Mouse (Mus musculus) CH12.LX (cell line): Measurements from ENCODE around the gene Cenpp. TPM values are rescaled to one million over a fixed set of nuclear protein-coding genes. Genes with fewer than 3 reads are reported as not detected.

ENCODE experiments used
- DNase-seq: peaks from one replicate; pipeline ENCODE4 v3.0.0-alpha.2; 2013; ENCODE audit errors: extremely low read depth
- H3K27ac ChIP-seq: 2 replicates; pipeline ENCODE4 v1.5.1; 2012; ENCODE audit warnings: low read depth, mild to moderate bottlenecking, control low read depth, moderate library complexity; ENCODE audit not compliant: insufficient read depth
- H3K27me3 ChIP-seq: replicated peaks from 2 replicates; pipeline ENCODE3; 2012; ENCODE audit warnings: inconsistent platforms
- H3K36me3 ChIP-seq, 2 experiments: replicated peaks in 1 of 2; 2 replicates each; pipeline versions ENCODE3 to v1.6.1; 2012; ENCODE audit warnings: inconsistent platforms in 1 of 2, low read length in 1 of 2, mild to moderate bottlenecking in 1 of 2, mixed read lengths in 1 of 2, moderate library complexity in 1 of 2; ENCODE audit not compliant: control insufficient read depth in 1 of 2, insufficient read depth in 1 of 2
- H3K4me1 ChIP-seq, 2 experiments: 2 replicates each; pipeline ENCODE4 v1.6.1; 2012; ENCODE audit warnings: inconsistent platforms in 1 of 2, moderate library complexity in 1 of 2; ENCODE audit not compliant: insufficient read depth in 2 of 2, control insufficient read depth in 1 of 2
- H3K4me2 ChIP-seq: 2 replicates; pipeline ENCODE4 v1.6.1; 2012; ENCODE audit warnings: low read depth, mild to moderate bottlenecking, control low read depth; ENCODE audit not compliant: poor library complexity, insufficient read depth, severe bottlenecking
- H3K4me3 ChIP-seq, 3 experiments: fragments of 150-350 bp in 1 of 3; sonication (generic) in 1 of 3; replicated peaks in 1 of 3; 2 replicates each; pipeline versions ENCODE3 to v1.5.1; 2011 to 2012; ENCODE audit warnings: low read depth in 2 of 3, low read length in 2 of 3, mild to moderate bottlenecking in 2 of 3, moderate library complexity in 2 of 3, control low read depth in 1 of 3, improper control_type of control experiment in 1 of 3, inconsistent platforms in 1 of 3, mixed read lengths in 1 of 3; ENCODE audit not compliant: poor library complexity in 1 of 3
- H3K79me2 ChIP-seq: replicated peaks from 2 replicates; pipeline ENCODE4 v1.6.1; 2012; ENCODE audit warnings: mild to moderate bottlenecking, moderate library complexity; ENCODE audit not compliant: control insufficient read depth, poor library complexity, insufficient read depth, severe bottlenecking; ENCODE audit errors: extremely low read depth
- H3K9ac ChIP-seq: 2 replicates; pipeline ENCODE4 v1.6.1; 2012; ENCODE audit warnings: low read depth, mild to moderate bottlenecking, control low read depth, moderate library complexity; ENCODE audit not compliant: insufficient read depth
- H3K9me3 ChIP-seq: replicated peaks from 2 replicates; pipeline ENCODE3; 2012; ENCODE audit warnings: low read length, inconsistent platforms, mixed read lengths
- CTCF ChIP-seq, 2 experiments: IDR thresholded peaks in 1 of 2; conservative IDR thresholded peaks in 1 of 2; 2 replicates each; pipeline ENCODE4 v1.5.1; 2011 to 2012; ENCODE audit warnings: low read depth in 2 of 2, low read length in 2 of 2, improper control_type of control experiment in 1 of 2, inconsistent platforms in 1 of 2, mild to moderate bottlenecking in 1 of 2, moderate library complexity in 1 of 2
- ELF1 ChIP-seq: IDR thresholded peaks from 2 replicates; pipeline ENCODE4 v1.6.1; 2014; ENCODE audit warnings: low read depth, mild to moderate bottlenecking, inconsistent platforms, low read length, improper control_type of control experiment
- EP300 ChIP-seq: IDR thresholded peaks from 2 replicates; pipeline ENCODE4 v1.6.1; 2011; ENCODE audit warnings: low read length, improper control_type of control experiment
- ETS1 ChIP-seq: conservative IDR thresholded peaks from 2 replicates; pipeline ENCODE4 v1.6.1; 2012; ENCODE audit warnings: low read depth, mild to moderate bottlenecking, inconsistent platforms, low read length, improper control_type of control experiment, moderate library complexity
- JUN ChIP-seq: IDR thresholded peaks from 2 replicates; pipeline ENCODE4 v1.6.1; 2011; ENCODE audit warnings: low read depth, mild to moderate bottlenecking, low read length, improper control_type of control experiment, moderate library complexity; ENCODE audit not compliant: insufficient read depth
- JUND ChIP-seq: conservative IDR thresholded peaks from 2 replicates; pipeline ENCODE4 v1.6.1; 2011; ENCODE audit warnings: low read depth, low read length, improper control_type of control experiment
- MAX ChIP-seq: IDR thresholded peaks from 2 replicates; pipeline ENCODE4 v1.6.1; 2011; ENCODE audit warnings: low read length, improper control_type of control experiment
- MAZ ChIP-seq: IDR thresholded peaks from 2 replicates; pipeline ENCODE4 v1.6.1; 2012; ENCODE audit warnings: low read depth, mild to moderate bottlenecking, inconsistent platforms, low read length, improper control_type of control experiment, moderate library complexity
- NELFE ChIP-seq: IDR thresholded peaks from 2 replicates; pipeline ENCODE4 v1.6.1; 2011; ENCODE audit warnings: low read depth, low read length, improper control_type of control experiment
- POLR2A ChIP-seq: IDR thresholded peaks from 2 replicates; pipeline ENCODE4 v1.6.1; 2011; ENCODE audit warnings: low read depth, mild to moderate bottlenecking, improper control_type of control experiment, low read length
- POLR2AphosphoS2 ChIP-seq: IDR thresholded peaks from 2 replicates; pipeline ENCODE4 v1.6.1; 2011; ENCODE audit warnings: low read depth, low read length, improper control_type of control experiment
- RCOR1 ChIP-seq: conservative IDR thresholded peaks from 2 replicates; pipeline ENCODE4 v1.6.1; 2012; ENCODE audit warnings: low read depth, mild to moderate bottlenecking, inconsistent platforms, low read length, improper control_type of control experiment
- TBP ChIP-seq: conservative IDR thresholded peaks from 2 replicates; pipeline ENCODE4 v1.6.1; 2011; ENCODE audit warnings: low read depth, low read length, improper control_type of control experiment
- TCF12 ChIP-seq: IDR thresholded peaks from 2 replicates; pipeline ENCODE4 v1.6.1; 2014; ENCODE audit warnings: low read depth, mild to moderate bottlenecking, inconsistent platforms, low read length, improper control_type of control experiment
- USF1 ChIP-seq: IDR thresholded peaks from 2 replicates; pipeline ENCODE4 v1.6.1; 2014; ENCODE audit warnings: low read depth, mild to moderate bottlenecking, inconsistent platforms, low read length, improper control_type of control experiment
- USF2 ChIP-seq: conservative IDR thresholded peaks from 2 replicates; pipeline ENCODE4 v1.6.1; 2011; ENCODE audit warnings: low read depth, low read length, improper control_type of control experiment
- ZC3H11A ChIP-seq: IDR thresholded peaks from 2 replicates; pipeline ENCODE4 v1.6.1; 2012; ENCODE audit warnings: low read depth, mild to moderate bottlenecking, inconsistent platforms, low read length, improper control_type of control experiment
- dilution Hi-C: fragments of 300-500 bp; cut with MboI; formaldehyde crosslinking; loops from 2 replicates; pipeline ENCODE4 v1.14.3; 2020; ENCODE audit warnings: low sequenced_read_pairs; ENCODE audit not compliant: extremely low pct_unique_long_range_greater_than_20kb, extremely low pct_ligation_motif_present
- in situ Hi-C: fragments of 300-500 bp; cut with MboI; formaldehyde crosslinking; loops from 3 replicates; pipeline ENCODE4 v1.14.3; 2019; ENCODE audit warnings: low sequenced_read_pairs, low pct_ligation_motif_present, low pct_unique_long_range_greater_than_20kb, mixed read lengths
- polyA plus RNA-seq: library from polyadenylated mRNA; unstranded; fragments of >175 nt; gene quantifications from 2 replicates; pipeline ENCODE4 v1.2.1, GENCODE M21; 2012; ENCODE audit warnings: low read depth; ENCODE audit not compliant: insufficient read length
- total RNA-seq, 2 experiments: library from RNA; depleted of rRNA; stranded (reverse); fragments of 300-350 nt in 1 of 2; fragments of >200 nt in 1 of 2; gene quantifications; 2 replicates each; pipeline ENCODE4 v1.2.3; 2012 to 2014

Cenpp gene
- total and polyA plus RNA-seq, 3 experiments = 11.2 to 35.3 (median 11.8) TPM

GRCm38 (mm10) chr13:49477887-49478286, 174.7 kb downstream of the Cenpp start:
- in situ Hi-C loops (no loop called here), dilution Hi-C loops (no loop called here)
- DNase-seq = no peak
- H3K9ac ChIP-seq = no peak overlapping the region
- TF ChIP-seq NELFE = no peak
- no peak for TF ChIP-seq JUN
- no peak for TF ChIP-seq USF2
- no peak for TF ChIP-seq JUND
- TF ChIP-seq EP300 = no peak
- no peak for TF ChIP-seq USF1
- TF ChIP-seq TBP = no peak
- no peak for TF ChIP-seq ZC3H11A
- no peak for TF ChIP-seq POLR2A
- no peak for TF ChIP-seq CTCF (conservative IDR thresholded peaks at IDR 0.05 in 1 of 2, IDR thresholded peaks at IDR 0.05 in 1 of 2; ENCODE audit: low read depth in 2 of 2, low read length in 2 of 2)
- TF ChIP-seq POLR2AphosphoS2 = no peak
- TF ChIP-seq MAZ = no peak
- TF ChIP-seq ELF1 = no peak
- no peak for TF ChIP-seq TCF12
- TF ChIP-seq, all 38 proteins: peak for 0
- Histone ChIP-seq H3K4me2 (no peak overlapping the region), H3K27ac (no peak overlapping the region), H3K4me1 (no peaks in the 10 kb centered on the region), H3K27me3 (no peaks in the 10 kb centered on the region), H3K36me3 (peaks cover 0 to 2% of the 10 kb centered on the region in 2 experiments), H3K79me2 (no peaks in the 10 kb centered on the region), H3K4me3 (no peak overlapping the region), H3K9me3 (no peaks in the 10 kb centered on the region)

- no peak overlapping the region for H3K4me3 ChIP-seq
- H3K79me2 ChIP-seq = no peaks in the 10 kb centered on the region
- peaks cover 4 to 6% of the 10 kb centered on the region in 2 experiments for H3K4me1 ChIP-seq
- no peak for TF ChIP-seq MAX
- TF ChIP-seq ETS1 = no peak
- TF ChIP-seq RCOR1 = no peak
- DNase-seq = no peak
- H3K36me3 ChIP-seq = peaks cover 0 to 15% of the 10 kb centered on the region in 2 experiments
- in situ Hi-C loops (no loop called here), dilution Hi-C loops (no loop called here)
- no peak overlapping the region for H3K27ac ChIP-seq
- H3K9ac ChIP-seq = no peak overlapping the region
- H3K4me2 ChIP-seq = no peak overlapping the region
- no peaks in the 10 kb centered on the region for H3K9me3 ChIP-seq
- no peaks in the 10 kb centered on the region for H3K27me3 ChIP-seq
Observed at GRCm38 (mm10) chr13:49472676-49473005, 179.9 kb downstream of the Cenpp start.
